Comparison of ENCODE assay signal across 24 mouse cellular contexts in genomic region chr2:158198861-158199260, GRCm38 (mm10). TPM values are rescaled to one million over a fixed set of nuclear protein-coding genes. Genes with fewer than 3 reads are reported as not detected.
"Had no signal": no experiment of that assay in that cellular context is flagged by ENCODE, and none has a peak within 500 bp of the region (broad histone marks: within the 10 kb centered on the region; RNA-seq: fewer than 3 reads in every experiment).

No protein-coding gene starts in this region.

- H3K27ac ChIP-seq: liver, embryonic 15.5 days; lung, embryonic 15.5 days; macrophage; midbrain, embryonic 12.5 days; midbrain, embryonic 15.5 days; neural tube, embryonic 13.5 days; neural tube, embryonic 15.5 days had no signal

- H3K9ac ChIP-seq: liver, embryonic 15.5 days; liver, postnatal 0 days; lung, embryonic 15.5 days; midbrain, embryonic 12.5 days; midbrain, embryonic 15.5 days; neural tube, embryonic 13.5 days; neural tube, embryonic 15.5 days had no signal

- H3K4me3 ChIP-seq: liver, embryonic 15.5 days; lung, embryonic 15.5 days; megakaryocyte, embryonic 14.5 days; midbrain, embryonic 12.5 days; midbrain, embryonic 15.5 days; neural tube, embryonic 13.5 days; neural tube, embryonic 15.5 days had no signal

- H3K9me3 ChIP-seq: liver, embryonic 15.5 days; lung, embryonic 15.5 days; megakaryocyte, embryonic 14.5 days; midbrain, embryonic 12.5 days; midbrain, embryonic 15.5 days; neural tube, embryonic 13.5 days; neural tube, embryonic 15.5 days had no signal

- H3K36me3 ChIP-seq: liver, embryonic 15.5 days; lung, embryonic 15.5 days; midbrain, embryonic 12.5 days; midbrain, embryonic 15.5 days; neural tube, embryonic 15.5 days had no signal

- ATAC-seq: midbrain, embryonic 15.5 days had no signal

- H3K4me1 ChIP-seq: liver, embryonic 15.5 days; megakaryocyte, embryonic 14.5 days had no signal

- DNase-seq: lung, adult 2 months; retina, postnatal 1 day; right cerebral cortex, postnatal 25 days; right cerebral cortex, postnatal 4 days; spleen, adult 18-20 months; thymus, adult 18-20 months; thymus, postnatal 14 days; thymus, postnatal 36 days had no signal

- H3K4me2 ChIP-seq: liver, embryonic 15.5 days; lung, embryonic 15.5 days; midbrain, embryonic 12.5 days; midbrain, embryonic 15.5 days; neural tube, embryonic 13.5 days; neural tube, embryonic 15.5 days had no signal

- H3K27me3 ChIP-seq: liver, embryonic 15.5 days; lung, embryonic 15.5 days; midbrain, embryonic 12.5 days; midbrain, embryonic 15.5 days; neural tube, embryonic 13.5 days; neural tube, embryonic 15.5 days had no signal

RNA-seq across cellular contexts. Expression of gene D630003M21Rik, which starts 30.2 kb away (rescaled TPM):
- polyA plus RNA-seq: macrophage had no signal

RNA-seq across cellular contexts. Expression of gene Bpi, which starts 59.0 kb away (rescaled TPM):
- polyA plus RNA-seq: liver, embryonic 15.5 days; liver, postnatal 0 days; lung, adult 2 months; lung, embryonic 15.5 days; lung, postnatal 0 days; macrophage; midbrain, embryonic 12.5 days; midbrain, embryonic 15.5 days; midbrain, postnatal 0 days; neural tube, embryonic 11.5 days; neural tube, embryonic 13.5 days; neural tube, embryonic 15.5 days; small intestine, adult 2 months; stomach, embryonic 14.5 days; stomach, embryonic 16.5 days; thymus, postnatal 0 days had no signal
